Mouse (Mus musculus): ENCODE results near the gene Fchsd2.

GRCm38 (mm10) chr7:101093231-101093630, 568 bp downstream of the Fchsd2 start:
- TF ChIP-seq CTCF (IDR thresholded peaks at IDR 0.05; ENCODE audit: low read depth, low read length), result no peak
- no peak for TF ChIP-seq POLR2A (IDR thresholded peaks at IDR 0.05; ENCODE audit: extremely low read depth, insufficient read depth, low read length)
